Mouse (Mus musculus) liver, embryonic 12.5 days (tissue): ENCODE data around the gene Psmd9. TPM values are rescaled to one million over a fixed set of nuclear protein-coding genes. Genes with fewer than 3 reads are reported as not detected.

Source experiments
- ATAC-seq: fragments of 200-750 bp; cut with Nextera tagmentation; 2 replicates; pipeline ENCODE4 v1.8.0; 2017; ENCODE audit warnings: moderate number of reproducible peaks, mild to moderate bottlenecking, moderate library complexity
- H3K27ac ChIP-seq: fragments of 300-500 bp; sonication (generic); 2 replicates; pipeline ENCODE4 v1.5.1; 2016; ENCODE audit warnings: mild to moderate bottlenecking
- H3K27me3 ChIP-seq: fragments of 300-500 bp; sonication (generic); replicated peaks from 2 replicates; pipeline ENCODE4 v1.6.1; 2016; ENCODE audit warnings: mild to moderate bottlenecking, moderate library complexity
- H3K36me3 ChIP-seq: fragments of 300-500 bp; sonication (generic); 2 replicates; pipeline ENCODE4 v1.6.1; 2016; ENCODE audit warnings: mild to moderate bottlenecking, moderate library complexity
- H3K4me1 ChIP-seq: fragments of 300-500 bp; sonication (generic); 2 replicates; pipeline ENCODE4 v1.6.1; 2016
- H3K4me2 ChIP-seq: fragments of 300-500 bp; sonication (generic); 2 replicates; pipeline ENCODE4 v1.6.1; 2016; ENCODE audit warnings: mild to moderate bottlenecking, moderate library complexity
- H3K4me3 ChIP-seq: fragments of 300-500 bp; sonication (generic); 2 replicates; pipeline ENCODE4 v1.5.1; 2016; ENCODE audit warnings: mild to moderate bottlenecking, moderate library complexity
- H3K9ac ChIP-seq: fragments of 300-500 bp; sonication (generic); 2 replicates; pipeline ENCODE4 v1.6.1; 2016; ENCODE audit warnings: mild to moderate bottlenecking, moderate library complexity
- H3K9me3 ChIP-seq: fragments of 300-500 bp; sonication (generic); replicated peaks from 2 replicates; pipeline ENCODE4 v1.6.1; 2016; ENCODE audit warnings: mild to moderate bottlenecking, moderate library complexity
- WGBS: fragments of 180-500 bp; shearing (Covaris S2); methylation state at CpG from one replicate; pipeline ENCODE4 v1.1.7; 2016; ENCODE audit not compliant: insufficient replicate concordance; 5-methylcytosine and 5-hydroxymethylcytosine counted together
- polyA plus RNA-seq: library from polyadenylated mRNA; unstranded; fragments of >200 nt; fragmentation: Nextera tagmentation; extraction: Ambion mirVana; gene quantifications from 2 replicates; pipeline ENCODE4 v1.2.1, GENCODE M21; 2016

The Psmd9 gene
- polyA plus RNA-seq, 1 experiment from 2014 or later: 77.4 TPM

DNA sequence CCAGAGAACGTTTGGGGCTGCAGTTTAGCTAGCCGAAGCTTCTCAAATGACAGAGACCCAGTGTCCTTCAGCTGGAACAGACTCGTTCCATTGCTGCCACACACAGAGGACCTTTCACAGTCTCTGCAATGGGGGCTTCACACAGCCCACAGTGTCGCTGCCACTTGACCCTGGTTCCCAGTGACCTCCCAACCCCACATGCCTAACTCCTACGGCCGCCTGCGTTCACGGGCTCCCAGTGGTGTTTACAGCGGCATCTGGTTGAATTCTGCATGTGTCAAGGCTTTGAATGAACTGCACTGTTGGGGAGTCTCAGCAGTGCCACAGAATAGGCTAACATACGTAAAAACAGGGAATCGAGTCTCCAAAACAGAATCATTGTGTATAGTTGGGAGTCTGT, 101.7 kb downstream of the Psmd9 start:
- H3K4me2 ChIP-seq: no peak overlapping the region
- 72% methylated on average over 11 of the region's 11 CpGs for WGBS
- no peaks in the 10 kb centered on the region for H3K9me3 ChIP-seq
- no peak overlapping the region for H3K4me3 ChIP-seq
- H3K27ac ChIP-seq: no peak overlapping the region
- no peaks in the 10 kb centered on the region for H3K27me3 ChIP-seq
- ATAC-seq: no peak
- no peaks in the 10 kb centered on the region for H3K36me3 ChIP-seq
- no peak overlapping the region for H3K9ac ChIP-seq
- H3K4me1 ChIP-seq: no peaks in the 10 kb centered on the region

DNA sequence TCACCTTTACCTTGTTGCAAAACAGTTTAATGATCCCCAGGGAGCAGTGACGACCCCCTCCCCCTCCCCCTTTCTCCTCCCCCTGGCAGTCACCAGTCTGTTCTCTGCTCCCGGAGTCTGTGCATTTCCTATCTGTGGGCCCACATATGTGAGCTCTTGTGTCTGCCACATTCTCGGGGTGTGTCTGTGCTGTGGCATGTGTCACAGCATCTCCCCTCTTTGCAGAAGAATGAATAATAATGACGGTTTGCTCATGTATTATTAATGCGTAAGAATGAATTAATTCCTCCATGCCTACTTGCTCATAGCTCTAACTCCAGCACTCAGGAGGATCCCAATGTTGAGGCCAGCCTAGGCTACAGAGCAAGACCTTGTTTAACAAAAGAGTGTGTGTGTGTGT, 103.7 kb downstream of the Psmd9 start:
- Histone ChIP-seq H3K36me3 (no peaks in the 10 kb centered on the region), H3K4me2 (no peak overlapping the region), H3K4me1 (no peaks in the 10 kb centered on the region), H3K27ac (no peak overlapping the region), H3K27me3 (no peaks in the 10 kb centered on the region), H3K9me3 (no peaks in the 10 kb centered on the region), H3K4me3 (no peak overlapping the region), H3K9ac (no peak overlapping the region)
- WGBS: 68% methylated on average over 5 of the region's 5 CpGs
- no peak for ATAC-seq

DNA sequence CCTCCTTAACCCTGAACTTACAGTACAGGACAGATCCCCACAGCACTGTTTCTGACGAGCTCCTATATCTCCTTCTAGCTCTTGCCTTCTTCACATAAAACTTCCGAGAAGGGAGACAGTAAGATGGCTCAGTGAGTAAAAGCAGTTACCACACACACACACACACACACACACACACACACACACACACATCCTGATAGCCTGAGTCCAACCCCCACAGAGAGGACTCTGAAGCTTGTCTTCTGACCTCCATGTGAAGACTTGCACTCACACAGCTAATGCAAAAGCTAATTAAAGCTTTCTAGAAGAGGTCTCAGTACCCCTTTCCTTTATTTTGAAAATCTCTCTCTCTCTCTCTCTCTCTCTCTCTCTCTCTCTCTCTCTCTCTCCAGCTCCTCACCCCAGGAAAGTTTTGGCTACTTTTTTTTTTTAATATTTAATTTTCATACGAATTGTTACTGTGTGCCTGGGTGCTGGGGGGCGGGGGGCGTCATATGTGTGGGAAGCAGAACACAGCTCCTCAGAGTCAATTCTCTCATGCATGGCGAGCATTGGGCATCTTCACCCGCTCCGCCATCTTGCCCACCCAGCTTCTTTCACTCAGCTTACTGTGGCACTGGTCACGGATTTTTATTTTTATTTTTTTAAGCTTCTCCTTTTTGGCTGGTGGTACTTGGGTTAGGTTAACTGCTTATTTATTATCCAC, 107.6 kb downstream of the Psmd9 start:
- Histone ChIP-seq H3K4me1 (no peaks in the 10 kb centered on the region), H3K9me3 (no peaks in the 10 kb centered on the region), H3K4me3 (no peak overlapping the region), H3K4me2 (no peak overlapping the region), H3K36me3 (no peaks in the 10 kb centered on the region), H3K9ac (no peak overlapping the region), H3K27ac (no peak overlapping the region), H3K27me3 (no peaks in the 10 kb centered on the region)
- ATAC-seq: no peak
- WGBS: 67% methylated on average over 9 of the region's 9 CpGs

DNA sequence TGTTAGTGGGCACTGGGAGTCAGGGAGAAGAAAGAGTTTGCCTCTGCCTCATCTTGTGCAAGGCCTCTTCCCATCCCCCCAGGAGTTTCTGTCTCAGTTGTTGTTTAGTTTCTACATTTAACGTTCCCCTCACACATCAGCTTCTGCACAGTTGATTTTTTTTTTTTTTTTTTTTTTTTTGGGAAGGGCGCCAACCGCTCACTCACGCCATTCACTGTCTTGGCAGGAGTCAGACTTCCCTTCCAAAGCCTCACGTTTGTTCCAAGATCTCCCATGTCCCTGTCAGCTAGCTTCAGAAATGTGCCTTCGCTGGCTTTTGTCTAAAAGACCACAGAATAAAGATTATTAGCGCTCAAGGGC, 108.1 kb downstream of the Psmd9 start:
- Histone ChIP-seq H3K27ac (no peak overlapping the region), H3K4me3 (no peak overlapping the region), H3K9ac (no peak overlapping the region), H3K9me3 (no peaks in the 10 kb centered on the region), H3K36me3 (no peaks in the 10 kb centered on the region), H3K4me1 (no peaks in the 10 kb centered on the region), H3K4me2 (no peak overlapping the region), H3K27me3 (no peaks in the 10 kb centered on the region)
- WGBS: 61% methylated on average over 7 of the region's 7 CpGs
- no peak for ATAC-seq

DNA sequence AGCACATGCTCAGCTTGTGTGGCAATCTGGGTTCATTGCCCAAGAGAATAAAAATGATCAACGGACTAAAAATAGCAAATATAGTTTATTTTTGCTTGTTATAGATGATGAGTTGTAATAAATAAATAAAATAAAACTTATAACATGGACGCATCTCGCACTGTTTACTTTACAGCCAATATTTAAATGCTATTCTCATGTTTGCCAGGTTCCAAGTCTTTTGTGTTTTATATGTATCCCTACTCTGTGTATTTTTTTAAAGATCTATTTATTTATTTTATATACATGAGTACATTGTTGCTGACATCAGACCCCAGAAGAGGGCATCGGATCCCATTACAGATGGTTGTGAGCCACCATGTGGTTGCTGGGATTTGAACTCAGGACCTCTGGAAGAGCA, 108.5 kb downstream of the Psmd9 start:
- 75% methylated on average over 4 of the region's 4 CpGs for WGBS
- Histone ChIP-seq H3K27ac (no peak overlapping the region), H3K9ac (no peak overlapping the region), H3K27me3 (no peaks in the 10 kb centered on the region), H3K4me1 (no peaks in the 10 kb centered on the region), H3K4me3 (no peak overlapping the region), H3K36me3 (no peaks in the 10 kb centered on the region), H3K4me2 (no peak overlapping the region), H3K9me3 (no peaks in the 10 kb centered on the region)
- ATAC-seq: no peak

DNA sequence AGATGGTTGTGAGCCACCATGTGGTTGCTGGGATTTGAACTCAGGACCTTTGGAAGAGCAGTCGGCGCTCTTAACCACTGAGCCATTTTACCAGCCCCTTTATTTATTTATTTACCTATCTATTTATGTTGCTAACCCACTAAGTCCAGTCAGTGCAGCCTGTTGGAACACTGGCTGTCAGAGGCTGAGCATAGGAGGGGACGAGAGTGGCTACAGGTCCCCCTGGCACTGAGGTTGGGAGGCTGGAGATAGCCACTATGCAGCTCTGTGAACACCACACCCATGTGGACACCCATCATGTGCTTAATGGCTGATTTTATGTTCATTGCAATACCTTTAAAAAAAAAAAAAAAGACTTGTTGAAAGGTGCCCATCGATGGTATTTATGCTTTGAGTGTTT, 110.0 kb downstream of the Psmd9 start:
- no peak overlapping the region for H3K4me2 ChIP-seq
- no peaks in the 10 kb centered on the region for H3K4me1 ChIP-seq
- H3K9ac ChIP-seq: no peak overlapping the region
- ATAC-seq: no peak
- H3K9me3 ChIP-seq: no peaks in the 10 kb centered on the region
- H3K27ac ChIP-seq: no peak overlapping the region
- H3K36me3 ChIP-seq: no peaks in the 10 kb centered on the region
- WGBS: 73% methylated on average over 4 of the region's 4 CpGs
- no peaks in the 10 kb centered on the region for H3K27me3 ChIP-seq
- H3K4me3 ChIP-seq: no peak overlapping the region

DNA sequence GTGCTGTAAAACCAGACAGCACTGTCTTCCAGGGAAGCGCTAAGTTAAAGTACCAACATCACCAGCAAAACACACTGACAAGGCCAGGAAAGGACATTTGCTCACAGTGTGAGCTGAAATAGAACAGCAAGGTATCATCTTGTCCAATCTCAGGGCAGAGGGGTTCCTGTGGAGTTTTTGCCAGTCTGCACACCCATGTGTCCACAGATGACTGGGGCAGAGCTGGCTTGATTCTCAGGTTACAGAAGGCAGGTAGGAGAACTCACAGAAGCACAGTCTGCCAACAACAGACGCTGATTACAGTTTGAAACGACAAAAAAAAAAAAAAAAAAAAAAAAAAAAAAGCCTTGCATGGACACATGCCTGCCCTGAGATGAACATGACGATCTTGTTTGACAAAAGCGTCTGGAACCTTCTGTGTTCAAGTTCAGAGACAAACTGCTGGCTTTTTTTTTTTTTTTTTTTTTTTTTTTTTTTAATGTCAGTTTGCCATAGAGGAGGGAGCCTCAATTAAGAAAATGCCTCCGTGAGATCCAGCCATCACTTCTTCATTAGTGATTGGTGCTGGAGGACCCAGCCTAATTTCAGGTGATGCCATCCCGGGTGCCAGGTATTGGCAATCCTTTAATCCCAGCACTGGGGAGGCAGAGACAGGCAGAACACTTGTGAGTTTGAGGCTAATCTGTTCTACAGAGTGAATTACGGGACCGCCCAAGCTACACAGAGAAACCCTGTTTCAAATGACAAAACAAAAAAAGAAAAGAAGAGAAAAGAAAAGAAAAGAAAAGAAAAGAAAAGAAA, 112.3 kb downstream of the Psmd9 start:
- no peak for ATAC-seq
- Histone ChIP-seq H3K4me2 (no peak overlapping the region), H3K9ac (no peak overlapping the region), H3K36me3 (no peaks in the 10 kb centered on the region), H3K9me3 (no peaks in the 10 kb centered on the region), H3K4me3 (no peak overlapping the region), H3K4me1 (no peaks in the 10 kb centered on the region), H3K27me3 (no peaks in the 10 kb centered on the region), H3K27ac (no peak overlapping the region)
- 65% methylated on average over 9 of the region's 9 CpGs for WGBS

DNA sequence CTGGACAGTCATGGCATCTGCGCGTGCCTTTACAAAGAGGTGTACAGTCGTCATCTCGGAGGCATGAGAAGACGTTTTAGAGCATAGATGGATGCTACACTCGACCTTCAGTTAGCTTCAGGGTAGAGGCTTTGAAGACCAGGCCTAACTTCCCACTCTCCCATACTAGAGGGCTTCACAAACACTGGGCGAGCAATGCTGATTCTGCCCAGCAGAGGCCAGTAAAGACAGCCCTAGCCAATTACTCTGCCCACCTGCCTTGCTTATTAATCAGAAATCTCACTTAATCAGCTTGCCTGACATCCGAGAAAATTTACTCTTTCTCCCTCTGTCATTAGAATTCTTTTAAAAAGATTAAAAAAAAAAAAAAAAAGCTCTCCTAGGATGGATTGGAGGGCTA, 116.0 kb downstream of the Psmd9 start:
- H3K9ac ChIP-seq: no peak overlapping the region

DNA sequence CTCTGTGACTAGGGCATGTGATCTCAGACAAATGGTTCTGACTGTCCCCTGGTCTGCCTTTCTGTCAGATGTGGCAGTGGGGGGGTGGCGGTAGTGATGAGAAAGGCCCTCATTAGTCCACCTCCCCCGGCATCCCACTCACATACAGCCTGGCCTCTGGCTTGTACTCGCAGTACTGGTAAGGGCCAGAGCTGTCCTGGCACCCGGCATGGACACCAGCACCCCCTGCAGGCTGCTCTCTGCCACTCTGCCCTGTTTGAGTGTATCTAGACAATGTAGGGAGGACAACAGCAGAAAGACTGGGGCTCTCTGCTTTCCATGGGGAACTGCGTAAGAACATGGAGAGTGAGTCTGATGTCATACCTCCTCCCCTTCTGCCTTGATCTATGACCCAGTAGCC, 118.9 kb downstream of the Psmd9 start:
- no peak overlapping the region for H3K4me2 ChIP-seq
- no peak overlapping the region for H3K4me3 ChIP-seq
- H3K4me1 ChIP-seq: no peaks in the 10 kb centered on the region
- ATAC-seq: no peak
- no peaks in the 10 kb centered on the region for H3K36me3 ChIP-seq
- 65% methylated on average over 5 of the region's 5 CpGs for WGBS
- no peak overlapping the region for H3K27ac ChIP-seq
- no peak overlapping the region for H3K9ac ChIP-seq
- H3K27me3 ChIP-seq: 0 out of 2 replicates have a peak, but pooled peaks cover 16% of the 10 kb centered on the region
- no peaks in the 10 kb centered on the region for H3K9me3 ChIP-seq

More for the DNA sequence above, 116.0 kb downstream of the Psmd9 start:
- no peak overlapping the region for H3K27ac ChIP-seq
- H3K4me1 ChIP-seq: no peaks in the 10 kb centered on the region
- no peak for ATAC-seq
- H3K9me3 ChIP-seq: no peaks in the 10 kb centered on the region
- H3K4me3 ChIP-seq: no peak overlapping the region
- H3K36me3 ChIP-seq: no peaks in the 10 kb centered on the region
- H3K27me3 ChIP-seq: no peaks in the 10 kb centered on the region
- no peak overlapping the region for H3K4me2 ChIP-seq
- 36% methylated on average over 8 of the region's 8 CpGs for WGBS

DNA sequence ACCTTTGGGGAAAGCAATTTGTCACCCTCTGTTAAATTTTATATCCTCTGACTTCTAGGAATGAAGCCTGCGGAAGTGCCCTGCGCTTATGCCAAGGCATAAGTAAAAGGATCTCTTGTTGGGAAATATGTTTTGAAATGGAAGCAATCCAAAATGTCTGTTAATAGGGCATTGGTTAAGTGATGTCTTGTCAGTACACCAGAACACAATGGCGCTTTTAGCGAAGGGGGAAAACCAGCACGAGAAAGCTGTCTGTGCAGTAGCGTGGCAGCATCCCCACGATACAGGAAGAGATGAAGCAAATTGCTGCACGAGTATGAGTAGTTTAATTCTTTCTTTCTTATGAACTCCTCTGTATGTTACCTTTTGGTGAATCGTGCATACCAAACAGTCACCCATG, 125.4 kb downstream of the Psmd9 start:
- no peaks in the 10 kb centered on the region for H3K36me3 ChIP-seq
- H3K4me2 ChIP-seq: no peak overlapping the region
- H3K27me3 ChIP-seq: peaks cover 40% of the 10 kb centered on the region
- WGBS: 71% methylated on average over 9 of the region's 9 CpGs
- H3K9me3 ChIP-seq: no peaks in the 10 kb centered on the region
- no peaks in the 10 kb centered on the region for H3K4me1 ChIP-seq
- H3K9ac ChIP-seq: no peak overlapping the region
- no peak overlapping the region for H3K4me3 ChIP-seq
- H3K27ac ChIP-seq: no peak overlapping the region
- no peak for ATAC-seq

DNA sequence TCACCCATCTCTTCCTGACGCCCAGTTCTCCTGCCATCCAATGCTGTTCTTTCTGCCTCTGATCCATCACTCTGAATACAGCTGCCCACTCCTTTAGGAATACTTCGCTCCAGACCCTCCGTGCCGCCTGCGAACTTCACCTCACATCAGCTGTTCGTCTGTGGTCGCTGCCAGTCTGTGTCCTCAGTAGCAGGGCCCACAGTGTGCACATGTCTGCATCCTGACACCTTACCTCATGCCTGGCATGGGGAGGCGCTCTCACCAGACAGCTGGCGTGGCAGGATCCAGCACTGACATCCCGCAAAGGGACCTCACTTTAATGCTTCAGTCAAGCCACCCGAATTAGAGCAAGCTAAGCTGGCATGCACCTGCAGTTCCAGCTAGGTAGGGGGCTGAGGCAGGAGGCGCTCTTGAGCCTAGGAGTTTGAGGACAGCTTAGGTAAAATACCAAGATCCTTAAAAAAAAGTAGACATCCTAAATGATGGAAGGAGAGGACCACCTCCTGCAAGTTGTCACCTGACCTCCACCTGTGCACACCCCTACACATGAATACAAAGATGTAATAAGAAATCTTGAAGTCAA, 127.1 kb downstream of the Psmd9 start:
- Histone ChIP-seq H3K9ac (no peak overlapping the region), H3K4me3 (no peak overlapping the region), H3K9me3 (no peaks in the 10 kb centered on the region), H3K4me1 (no peaks in the 10 kb centered on the region), H3K4me2 (no peak overlapping the region), H3K27ac (no peak overlapping the region), H3K27me3 (peaks cover 33% of the 10 kb centered on the region), H3K36me3 (no peaks in the 10 kb centered on the region)
- WGBS: 59% methylated on average over 12 of the region's 12 CpGs
- no peak for ATAC-seq

DNA sequence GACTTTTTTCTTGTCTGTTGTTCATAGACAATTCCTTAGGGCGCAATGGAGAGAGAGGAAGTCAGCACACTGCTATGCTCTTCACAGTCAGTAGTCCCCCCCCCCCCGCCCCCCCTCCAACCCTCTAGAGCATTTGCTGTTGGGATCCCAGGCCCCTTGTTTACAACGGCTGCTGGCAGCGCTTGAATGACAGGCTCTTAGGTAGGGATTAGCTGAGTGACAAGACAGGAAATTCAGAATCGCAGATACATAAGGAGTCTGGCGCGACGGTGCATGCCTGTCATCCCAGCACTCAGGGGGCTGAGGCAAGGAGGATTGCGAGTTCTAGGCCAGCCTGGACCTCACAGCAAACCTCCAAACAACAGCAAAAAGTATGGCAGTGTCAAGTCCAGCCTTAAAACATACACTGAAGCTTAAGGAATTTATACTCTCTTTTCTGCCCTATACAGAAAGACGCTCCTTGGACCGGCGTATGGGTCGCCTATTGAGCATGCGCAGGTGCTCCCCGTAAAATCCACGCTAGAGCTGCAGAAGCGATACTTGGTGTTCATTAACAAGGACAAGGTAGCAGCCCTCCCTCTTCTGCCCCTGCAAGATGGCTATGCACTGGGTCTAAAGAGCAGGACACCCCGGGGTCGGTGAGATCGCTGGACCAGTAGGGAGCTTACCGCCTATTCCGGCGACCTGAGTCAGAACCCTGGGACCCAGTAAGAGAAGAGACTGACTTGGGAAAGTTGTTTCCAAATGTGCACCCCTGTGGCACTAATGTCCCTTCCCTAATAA, 128.0 kb downstream of the Psmd9 start:
- 51% methylated on average over 23 of the region's 23 CpGs for WGBS
- Histone ChIP-seq H3K4me1 (no peaks in the 10 kb centered on the region), H3K4me3 (no peak overlapping the region), H3K27ac (no peak overlapping the region), H3K27me3 (peaks cover 26% of the 10 kb centered on the region), H3K36me3 (no peaks in the 10 kb centered on the region), H3K4me2 (no peak overlapping the region), H3K9me3 (no peaks in the 10 kb centered on the region), H3K9ac (no peak overlapping the region)
- no peak for ATAC-seq
